Mouse (Mus musculus) lung, postnatal 0 days (tissue): ENCODE results near the gene Olfr541. TPM values are rescaled to one million over a fixed set of nuclear protein-coding genes. Genes with fewer than 3 reads are reported as not detected.

Source experiments
- ATAC-seq: fragments of 200-750 bp; cut with Nextera tagmentation; 2 replicates; pipeline ENCODE4 v1.8.0; 2017; ENCODE audit warnings: moderate library complexity
- DNase-seq: peaks from one replicate; pipeline ENCODE4 v3.0.0-alpha.2; 2016; ENCODE audit warnings: low spot score
- H3K27ac ChIP-seq: fragments of 300-500 bp; sonication (generic); 2 replicates; pipeline ENCODE4 v1.5.1; 2014; ENCODE audit warnings: antibody characterized with exemption, mild to moderate bottlenecking, low read length, mixed read lengths
- H3K27me3 ChIP-seq: fragments of 300-500 bp; sonication (generic); replicated peaks from 2 replicates; pipeline ENCODE4 v1.6.1; 2014; ENCODE audit warnings: low read length, mixed read lengths; ENCODE audit not compliant: insufficient read depth
- H3K36me3 ChIP-seq: fragments of 300-500 bp; sonication (generic); 2 replicates; pipeline ENCODE4 v1.6.1; 2014; ENCODE audit warnings: low read length, mixed read lengths; ENCODE audit not compliant: insufficient read depth
- H3K4me1 ChIP-seq: fragments of 300-500 bp; sonication (generic); 2 replicates; pipeline ENCODE4 v1.6.1; 2014; ENCODE audit warnings: antibody characterized with exemption, low read depth, low read length, mixed read lengths; ENCODE audit not compliant: insufficient read depth
- H3K4me2 ChIP-seq: fragments of 300-500 bp; sonication (generic); replicated peaks from 2 replicates; pipeline ENCODE4 v1.6.1; 2014; ENCODE audit warnings: low read depth, mild to moderate bottlenecking, low read length, moderate library complexity, mixed read lengths
- H3K4me3 ChIP-seq: fragments of 300-500 bp; sonication (generic); 2 replicates; pipeline ENCODE4 v1.5.1; 2014; ENCODE audit warnings: low read depth, low read length
- H3K9ac ChIP-seq: fragments of 300-500 bp; sonication (generic); replicated peaks from 2 replicates; pipeline ENCODE4 v1.6.1; 2014; ENCODE audit warnings: low read depth, mild to moderate bottlenecking
- H3K9me3 ChIP-seq: fragments of 300-500 bp; sonication (generic); 2 replicates; pipeline ENCODE4 v1.6.1; 2016; ENCODE audit warnings: low read length, mixed read lengths
- CTCF ChIP-seq: IDR thresholded peaks from 2 replicates; pipeline ENCODE4 v1.5.1; 2016; ENCODE audit warnings: antibody characterized with exemption, mild to moderate bottlenecking
- EP300 ChIP-seq: IDR thresholded peaks from 2 replicates; pipeline ENCODE4 v1.6.1; 2016; ENCODE audit warnings: antibody characterized with exemption, mild to moderate bottlenecking, control low read depth
- WGBS: fragments of 180-500 bp; shearing (Covaris S2); extraction: QIAGEN DNeasy Blood & Tissue Kit; methylation state at CpG from one replicate; pipeline ENCODE4 v1.1.7; 2014; 5-methylcytosine and 5-hydroxymethylcytosine counted together
- polyA plus RNA-seq: library from polyadenylated mRNA; unstranded; fragments of >200 nt; fragmentation: Nextera tagmentation; extraction: Ambion mirVana; gene quantifications from 2 replicates; pipeline ENCODE4 v1.2.1, GENCODE M21; 2015

Gene Olfr541
- polyA plus RNA-seq, 1 experiment from 2014 or later = not detected

DNA sequence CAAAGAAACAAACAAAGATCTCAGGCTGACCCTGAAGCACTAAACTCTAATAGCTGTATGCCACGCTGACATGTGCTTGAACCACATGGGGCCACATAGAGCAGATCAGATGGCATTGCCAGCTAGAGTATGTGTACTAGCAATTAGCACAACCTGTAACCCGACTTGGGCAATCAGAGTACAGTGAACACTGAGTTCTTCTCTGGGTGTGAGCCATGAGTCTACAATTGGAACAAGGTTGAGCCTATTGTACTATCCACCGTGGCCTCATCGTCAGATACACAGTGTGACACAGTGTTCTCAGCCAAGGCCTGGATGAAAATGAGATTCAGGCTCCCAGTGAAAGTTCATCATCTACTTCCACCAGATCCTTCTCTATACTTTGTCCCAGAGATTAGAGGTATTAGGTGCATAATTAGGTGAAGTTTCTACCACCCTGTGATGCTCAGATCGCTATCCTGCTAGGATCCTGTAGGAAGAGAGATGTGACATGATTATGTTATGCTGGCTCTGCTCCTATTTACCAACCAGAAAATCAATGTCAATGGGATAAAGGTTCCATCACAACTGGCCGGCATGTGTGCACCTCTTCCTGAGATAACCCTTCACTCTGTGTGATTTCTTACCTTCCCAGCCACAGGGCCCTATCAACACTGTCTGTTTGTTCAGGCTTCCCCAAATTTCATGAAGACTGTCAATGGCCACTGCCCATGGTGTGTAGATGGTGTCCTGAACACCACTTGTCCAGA is 10.6 kb downstream of the Olfr541 start:
- DNase-seq (no peak), ATAC-seq (no peak)
- H3K9ac ChIP-seq = no peak overlapping the region
- TF ChIP-seq CTCF (no peak), EP300 (no peak)
- H3K27me3 ChIP-seq = no peaks in the 10 kb centered on the region
- H3K9me3 ChIP-seq = no peaks in the 10 kb centered on the region
- no peak overlapping the region for H3K4me3 ChIP-seq
- no peaks in the 10 kb centered on the region for H3K36me3 ChIP-seq
- H3K4me1 ChIP-seq = no peaks in the 10 kb centered on the region
- no peak overlapping the region for H3K27ac ChIP-seq
- 74% methylated on average over 6 of the region's 6 CpGs for WGBS
- H3K4me2 ChIP-seq = no peak overlapping the region

DNA sequence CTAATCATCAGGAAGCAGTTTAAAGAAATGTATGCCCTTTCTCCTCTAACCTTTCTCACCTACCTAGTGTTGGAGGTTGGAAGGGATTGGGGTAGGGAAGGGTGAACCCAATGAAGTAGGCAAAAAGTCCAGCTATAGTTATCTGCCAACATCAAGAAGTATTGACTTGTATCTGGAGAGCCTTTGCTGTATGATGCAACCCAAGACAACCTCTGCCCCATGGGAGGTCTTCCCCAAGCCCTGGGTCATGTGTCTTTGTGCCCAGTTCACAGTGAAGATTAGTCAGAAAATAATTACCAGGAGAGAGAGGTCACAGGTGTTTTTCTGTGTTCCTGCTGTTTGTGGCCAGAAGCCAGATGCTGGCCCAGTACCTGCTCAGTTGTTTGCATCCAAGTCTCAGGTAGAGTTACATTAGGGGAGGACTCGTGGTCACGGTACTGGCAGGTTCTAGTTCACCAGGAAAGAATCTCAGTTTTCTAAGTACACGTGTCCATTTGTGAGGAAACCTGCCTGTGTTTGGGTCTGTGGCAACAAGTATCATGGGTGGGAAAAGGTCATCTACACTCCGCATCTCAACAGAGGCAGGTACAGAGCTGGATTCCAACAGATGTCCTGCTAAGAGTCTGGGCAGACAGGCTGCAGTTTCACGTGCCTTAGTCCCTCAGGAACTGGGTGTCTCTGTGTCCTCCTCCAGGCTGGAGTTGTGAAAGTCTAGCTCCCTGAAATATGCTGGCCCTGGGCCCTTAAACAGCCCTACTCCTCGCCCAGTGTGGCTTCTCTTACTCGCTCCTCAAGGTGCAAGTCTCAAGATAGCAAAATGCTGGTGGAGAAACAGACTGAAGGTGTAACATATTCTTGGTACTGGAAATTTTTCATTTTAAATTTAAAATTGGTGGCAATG is 20.3 kb downstream of the Olfr541 start:
- DNase-seq (no peak), ATAC-seq (no peak)
- H3K9me3 ChIP-seq = no peaks in the 10 kb centered on the region
- 69% methylated on average over 7 of the region's 7 CpGs for WGBS
- no peaks in the 10 kb centered on the region for H3K4me1 ChIP-seq
- H3K27me3 ChIP-seq = no peaks in the 10 kb centered on the region
- no peak overlapping the region for H3K4me3 ChIP-seq
- no peak overlapping the region for H3K9ac ChIP-seq
- no peak overlapping the region for H3K27ac ChIP-seq
- no peak overlapping the region for H3K4me2 ChIP-seq
- no peak for TF ChIP-seq EP300
- TF ChIP-seq CTCF = no peak
- no peaks in the 10 kb centered on the region for H3K36me3 ChIP-seq

DNA sequence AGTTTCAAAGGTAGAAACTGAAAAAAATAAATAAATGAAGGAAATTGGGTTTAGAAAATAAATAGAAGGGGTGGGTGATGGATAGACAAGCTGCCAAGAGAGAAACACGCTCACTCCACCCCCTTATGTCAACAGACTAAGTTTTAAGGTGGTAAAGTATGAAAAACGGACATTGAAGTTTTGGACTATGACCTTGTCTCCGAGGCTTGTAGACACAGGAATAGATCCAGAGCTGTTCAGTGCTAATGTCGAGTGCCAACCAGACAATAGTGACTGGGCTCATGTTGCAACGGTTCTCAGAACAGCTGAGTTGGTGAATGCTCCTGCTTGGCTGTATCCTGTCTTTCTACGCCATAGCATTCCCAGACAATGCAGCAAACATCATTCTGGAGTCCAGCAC is 24.0 kb downstream of the Olfr541 start:
- H3K27me3 ChIP-seq = no peaks in the 10 kb centered on the region
- no peak overlapping the region for H3K9ac ChIP-seq
- H3K4me3 ChIP-seq = no peak overlapping the region
- H3K9me3 ChIP-seq = no peaks in the 10 kb centered on the region
- WGBS = 51% methylated on average over 6 of the region's 6 CpGs
- TF ChIP-seq CTCF = no peak
- H3K4me2 ChIP-seq = no peak overlapping the region
- no peak for ATAC-seq
- H3K27ac ChIP-seq = no peak overlapping the region
- no peaks in the 10 kb centered on the region for H3K4me1 ChIP-seq
- H3K36me3 ChIP-seq = no peaks in the 10 kb centered on the region
- no peak for DNase-seq

DNA sequence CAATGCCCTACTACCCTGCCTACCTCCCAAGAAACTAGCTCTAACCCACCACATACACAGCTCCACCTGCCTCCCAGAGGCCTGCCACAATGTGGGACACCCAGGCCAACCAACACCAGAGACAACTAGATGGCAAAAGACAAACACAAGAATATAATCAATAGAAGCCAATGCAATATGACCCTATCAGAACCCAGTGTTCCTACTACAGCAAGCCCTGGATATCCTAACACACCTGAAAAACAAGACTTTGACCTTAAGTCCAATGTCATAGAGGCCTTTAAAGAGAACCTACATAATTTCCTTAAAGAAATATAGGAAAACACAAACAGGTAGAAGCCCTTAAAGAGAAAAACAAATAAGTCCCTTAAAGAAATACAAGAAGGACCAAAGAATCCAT is 28.5 kb downstream of the Olfr541 start:
- TF ChIP-seq CTCF = no peak
- TF ChIP-seq EP300 = no peak
- H3K27me3 ChIP-seq = no peaks in the 10 kb centered on the region
- no peak overlapping the region for H3K4me2 ChIP-seq
- no peak overlapping the region for H3K27ac ChIP-seq
- no peak for ATAC-seq
- no peak overlapping the region for H3K4me3 ChIP-seq
- H3K9me3 ChIP-seq = no peaks in the 10 kb centered on the region
- no peaks in the 10 kb centered on the region for H3K36me3 ChIP-seq
- no peak overlapping the region for H3K9ac ChIP-seq
- DNase-seq = no peak
- no peaks in the 10 kb centered on the region for H3K4me1 ChIP-seq

DNA sequence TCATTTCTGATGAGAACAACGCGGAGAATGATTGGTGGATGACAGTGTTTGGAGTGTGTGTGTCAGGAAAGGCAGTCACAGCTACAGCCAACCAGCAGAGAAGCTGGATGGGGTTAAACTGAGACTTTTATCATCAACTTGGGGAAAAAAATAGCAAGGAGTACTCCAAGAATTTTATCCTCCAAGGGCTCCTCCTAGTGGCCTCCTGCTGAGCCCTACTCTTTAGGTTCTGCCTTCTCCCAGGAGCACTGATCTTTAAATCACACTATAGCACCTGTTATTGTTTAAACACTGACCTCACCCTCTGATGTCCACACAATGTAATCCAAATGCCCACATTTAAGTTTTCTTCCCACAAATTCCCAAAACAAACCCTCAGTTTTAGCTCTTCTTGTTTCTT is 36.1 kb downstream of the Olfr541 start:
- Histone ChIP-seq H3K27ac (no peak overlapping the region), H3K9me3 (no peaks in the 10 kb centered on the region), H3K4me3 (no peak overlapping the region), H3K4me1 (no peaks in the 10 kb centered on the region), H3K36me3 (no peaks in the 10 kb centered on the region), H3K9ac (no peak overlapping the region), H3K4me2 (no peak overlapping the region), H3K27me3 (no peaks in the 10 kb centered on the region)
- no peak for TF ChIP-seq CTCF
- TF ChIP-seq EP300 = no peak
- DNase-seq (no peak), ATAC-seq (no peak)
- WGBS = 45% methylated on average over 2 of the region's 2 CpGs

DNA sequence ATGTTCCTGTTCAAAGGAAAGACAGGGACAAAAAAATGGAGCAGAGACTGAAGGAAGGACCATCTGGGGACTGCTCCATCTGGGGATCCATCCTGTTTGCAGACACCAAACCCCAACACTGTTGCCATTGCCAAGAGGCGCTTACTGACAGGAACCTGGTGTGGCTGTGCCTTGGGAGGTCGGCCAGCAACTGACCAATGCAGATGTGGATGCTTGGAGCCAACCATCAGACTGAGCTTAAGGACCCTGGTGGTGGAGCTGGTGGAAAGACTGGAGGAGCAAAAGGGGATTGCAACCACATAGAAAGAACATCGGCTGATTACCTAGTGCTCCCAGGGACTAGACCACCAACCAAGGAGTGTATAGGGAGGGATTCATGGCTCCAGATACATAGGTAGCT is 50.3 kb downstream of the Olfr541 start:
- DNase-seq (no peak), ATAC-seq (no peak)
- H3K36me3 ChIP-seq = no peaks in the 10 kb centered on the region
- H3K4me3 ChIP-seq = no peak overlapping the region
- H3K9ac ChIP-seq = no peak overlapping the region
- 75% methylated on average over 3 of the region's 3 CpGs for WGBS
- no peaks in the 10 kb centered on the region for H3K9me3 ChIP-seq
- no peak overlapping the region for H3K4me2 ChIP-seq
- no peaks in the 10 kb centered on the region for H3K4me1 ChIP-seq
- TF ChIP-seq CTCF (no peak), EP300 (no peak)
- no peak overlapping the region for H3K27ac ChIP-seq
- H3K27me3 ChIP-seq = no peaks in the 10 kb centered on the region
